Mouse (Mus musculus): Measurements from ENCODE around the gene Pkd1l1.

Pkd1l1 gene

GRCm38 (mm10) chr11:8936431-8937110 lies 36.5 kb downstream of the Pkd1l1 start:
- no peak for DNase-seq

GRCm38 (mm10) chr11:8916081-8916671 lies 56.9 kb downstream of the Pkd1l1 start:
- no peak for DNase-seq

- DNase-seq: no peak
Measured at GRCm38 (mm10) chr11:8882793-8883192, 90.3 kb downstream of the Pkd1l1 start.

- no peak for DNase-seq
Measured at GRCm38 (mm10) chr11:8881521-8881920, 91.5 kb downstream of the Pkd1l1 start.

GRCm38 (mm10) chr11:8870115-8870514 lies 103.0 kb downstream of the Pkd1l1 start:
- DNase-seq: no peak

- DNase-seq: no peak
Measured at GRCm38 (mm10) chr11:8866021-8866420, 107.0 kb downstream of the Pkd1l1 start.

- no peak for DNase-seq
Measured at GRCm38 (mm10) chr11:8863955-8864675, 109.0 kb downstream of the Pkd1l1 start.

- DNase-seq: no peak
Measured at GRCm38 (mm10) chr11:8862426-8862825, 110.6 kb downstream of the Pkd1l1 start.

- DNase-seq: no peak
Measured at GRCm38 (mm10) chr11:8861978-8862377, 111.1 kb downstream of the Pkd1l1 start.

- no peak for DNase-seq
Measured at GRCm38 (mm10) chr11:8860878-8861277, 112.2 kb downstream of the Pkd1l1 start.

GRCm38 (mm10) chr11:8859868-8860267 lies 113.2 kb downstream of the Pkd1l1 start:
- DNase-seq: peak; percentile 89

GRCm38 (mm10) chr11:8859041-8859440 lies 114.0 kb downstream of the Pkd1l1 start:
- DNase-seq: no peak

- peak; percentile 14 for DNase-seq
Measured at GRCm38 (mm10) chr11:8856125-8856524, 116.9 kb downstream of the Pkd1l1 start.

- DNase-seq: no peak
Measured at GRCm38 (mm10) chr11:8848049-8848448, 125.0 kb downstream of the Pkd1l1 start.

- no peak for DNase-seq
Measured at GRCm38 (mm10) chr11:8847627-8848026, 125.4 kb downstream of the Pkd1l1 start.

- no peak for DNase-seq
Measured at GRCm38 (mm10) chr11:8836176-8836575, 136.9 kb downstream of the Pkd1l1 start.

- DNase-seq: no peak
Measured at GRCm38 (mm10) chr11:8834121-8834520, 138.9 kb downstream of the Pkd1l1 start.

- no peak for DNase-seq
Measured at GRCm38 (mm10) chr11:8830551-8830950, 142.5 kb downstream of the Pkd1l1 start.

- no peak for DNase-seq
Measured at GRCm38 (mm10) chr11:8829561-8829960, 143.5 kb downstream of the Pkd1l1 start.

- no peak for DNase-seq
Measured at GRCm38 (mm10) chr11:8828836-8829526, 144.1 kb downstream of the Pkd1l1 start.

- no peak for DNase-seq
Measured at GRCm38 (mm10) chr11:8826609-8827008, 146.5 kb downstream of the Pkd1l1 start.

GRCm38 (mm10) chr11:8826046-8826445 lies 147.0 kb downstream of the Pkd1l1 start:
- DNase-seq: no peak

- no peak for DNase-seq
Measured at GRCm38 (mm10) chr11:8825413-8825812, 147.7 kb downstream of the Pkd1l1 start.

All from lung, postnatal 10 days (tissue).